Mouse (Mus musculus) G1E (cell line): ENCODE results near the gene Ermard.
"Not testable (repeated sequence)": the region's sequence is repeated elsewhere in the genome, so short reads cannot be mapped to it uniquely, and the experiment has no call there.

Source experiments
- CTCF ChIP-seq: IDR thresholded peaks from 2 replicates; pipeline ENCODE4 v1.5.1; 2012; ENCODE audit warnings: low read depth, low read length, inconsistent platforms, mixed read lengths
- GATA1 ChIP-seq: IDR thresholded peaks from 2 replicates; pipeline ENCODE4 v1.6.1; 2012; ENCODE audit warnings: borderline replicate concordance, low read length, inconsistent platforms, mixed read lengths
- POLR2AphosphoS5 ChIP-seq: IDR thresholded peaks from 2 replicates; pipeline ENCODE4 v1.6.1; 2012; ENCODE audit warnings: low read depth, low read length, inconsistent platforms; ENCODE audit not compliant: insufficient replicate concordance

GRCm38 (mm10) chr17:15023878-15024492, 17.0 kb upstream of the Ermard start:
- TF ChIP-seq CTCF, GATA1, POLR2AphosphoS5: not testable (repeated sequence)
